25 mouse cellular contexts compared by ENCODE assay signal in genomic region chr1:72216761-72217160, GRCm38 (mm10). TPM values are rescaled to one million over a fixed set of nuclear protein-coding genes. Genes with fewer than 3 reads are reported as not detected.
A peak's percentile ranks its signal among the peaks of the same experiment; 100 is the strongest.
DNase-seq lines count a peak whose midpoint lies in the region; ATAC-seq and TF ChIP-seq lines count a peak whose summit lies in the region.
"Had no signal": no experiment of that assay in that cellular context is flagged by ENCODE, and none has a peak within 500 bp of the region (broad histone marks: within the 10 kb centered on the region; RNA-seq: fewer than 3 reads in every experiment).

No protein-coding gene starts in this region.

- no peak for TF ChIP-seq CTCF in gastrocnemius, adult 2 months (IDR thresholded peaks at IDR 0.05)
- TF ChIP-seq CTCF in ES-Bruce4 (IDR thresholded peaks at IDR 0.05; ENCODE audit: low read depth, low read length): no peak

- 91% methylated on average over 7 of the region's 7 CpGs for WGBS in forebrain, embryonic 12.5 days

- no peaks in the 10 kb centered on the region for H3K27me3 ChIP-seq in ES-Bruce4 (ENCODE audit: control insufficient read depth, insufficient read depth, low read length, poor library complexity, severe bottlenecking)
- no peaks in the 10 kb centered on the region; the same call in 1 of the 2 replicates for H3K27me3 ChIP-seq in forebrain, embryonic 12.5 days
- H3K27me3 ChIP-seq: embryonic facial prominence, embryonic 13.5 days; embryonic facial prominence, embryonic 15.5 days; forebrain, embryonic 13.5 days; forebrain, embryonic 15.5 days had no signal

- H3K9me3 ChIP-seq in ES-Bruce4 (replicated peaks; ENCODE audit: control insufficient read depth, insufficient read depth, low read length, poor library complexity, severe bottlenecking): no peaks in the 10 kb centered on the region
- H3K9me3 ChIP-seq in ES-E14 (ENCODE audit: control insufficient read depth, insufficient read depth, low read depth, low read length): no peaks in the 10 kb centered on the region
- H3K9me3 ChIP-seq in forebrain, embryonic 12.5 days: no peaks in the 10 kb centered on the region
- H3K9me3 ChIP-seq: embryonic facial prominence, embryonic 13.5 days; embryonic facial prominence, embryonic 15.5 days; forebrain, embryonic 10.5 days; forebrain, embryonic 13.5 days; forebrain, embryonic 15.5 days had no signal

- H3K4me3 ChIP-seq in gastrocnemius, adult 2 months: no peak overlapping the region
- H3K4me3 ChIP-seq in ES-Bruce4 (ENCODE audit: low read depth, low read length): peak overlapping the region; percentile 100
- H3K4me3 ChIP-seq in ES-E14 (ENCODE audit: insufficient read depth in 1 of 2, low read depth in 1 of 2, low read length in 2 of 2, poor library complexity in 1 of 2, severe bottlenecking in 1 of 2): peak overlapping the region; percentile 74 to 91
- no peak overlapping the region for H3K4me3 ChIP-seq in forebrain, embryonic 12.5 days (replicated peaks)
- H3K4me3 ChIP-seq: embryonic facial prominence, embryonic 13.5 days; embryonic facial prominence, embryonic 15.5 days; erythroblast, embryonic 14.5 days; forebrain, embryonic 10.5 days; forebrain, embryonic 13.5 days; forebrain, embryonic 15.5 days had no signal

- no peak overlapping the region for H3K4me2 ChIP-seq in forebrain, embryonic 12.5 days
- H3K4me2 ChIP-seq: embryonic facial prominence, embryonic 13.5 days; embryonic facial prominence, embryonic 15.5 days; forebrain, embryonic 13.5 days; forebrain, embryonic 15.5 days had no signal

- intact Hi-C loops in gastrocnemius, adult 2 months (cut with DNase I): loop anchor here (5.0 kb wide), 1 partner anchor 44 kb away; no protein-coding TSS in a partner anchor

- no peak overlapping the region for H3K27ac ChIP-seq in gastrocnemius, adult 2 months
- H3K27ac ChIP-seq in ES-Bruce4 (ENCODE audit: insufficient read depth, low read length) (peak overlapping the region; percentile 76), ES-E14 (ENCODE audit: insufficient read depth, low read depth, low read length, poor library complexity, severe bottlenecking) (peak overlapping the region; percentile 65; the same call in 1 of the 2 replicates)
- no peak overlapping the region for H3K27ac ChIP-seq in forebrain, embryonic 12.5 days
- H3K27ac ChIP-seq: embryonic facial prominence, embryonic 13.5 days; embryonic facial prominence, embryonic 15.5 days; forebrain, embryonic 10.5 days; forebrain, embryonic 13.5 days; forebrain, embryonic 15.5 days had no signal

- peaks cover 6% of the 10 kb centered on the region for H3K4me1 ChIP-seq in ES-Bruce4 (ENCODE audit: control insufficient read depth, insufficient read depth, low read length)
- peaks cover 11 to 23% of the 10 kb centered on the region in 2 experiments for H3K4me1 ChIP-seq in ES-E14 (ENCODE audit: control insufficient read depth in 2 of 2, insufficient read depth in 2 of 2, low read length in 2 of 2, poor library complexity in 1 of 2)
- H3K4me1 ChIP-seq in forebrain, embryonic 12.5 days: peaks cover 3% of the 10 kb centered on the region; the same call in 1 of the 2 replicates

- ATAC-seq in forebrain, embryonic 12.5 days (ENCODE audit: low FRiP score): no peak
- ATAC-seq: forebrain, embryonic 13.5 days; forebrain, embryonic 15.5 days; forebrain, postnatal 0 days had no signal

- H3K9ac ChIP-seq in ES-Bruce4 (ENCODE audit: low read depth, poor library complexity, severe bottlenecking) (peak overlapping the region; percentile 81), ES-E14 (ENCODE audit: insufficient read depth, low read depth, low read length, poor library complexity, severe bottlenecking) (peak overlapping the region; percentile 81)
- no peak overlapping the region for H3K9ac ChIP-seq in forebrain, embryonic 12.5 days
- H3K9ac ChIP-seq: embryonic facial prominence, embryonic 13.5 days; embryonic facial prominence, embryonic 15.5 days; forebrain, embryonic 13.5 days; forebrain, embryonic 15.5 days; forebrain, postnatal 0 days had no signal

- H3K36me3 ChIP-seq in ES-Bruce4 (ENCODE audit: control insufficient read depth, insufficient read depth, low read length, poor library complexity, severe bottlenecking) (no peaks in the 10 kb centered on the region), ES-E14 (ENCODE audit: control insufficient read depth, insufficient read depth, low read length, poor library complexity, severe bottlenecking) (no peaks in the 10 kb centered on the region)
- no peaks in the 10 kb centered on the region for H3K36me3 ChIP-seq in forebrain, embryonic 12.5 days (replicated peaks)
- H3K36me3 ChIP-seq: embryonic facial prominence, embryonic 13.5 days; embryonic facial prominence, embryonic 15.5 days; forebrain, embryonic 10.5 days; forebrain, embryonic 15.5 days had no signal

- TF ChIP-seq POLR2A in ES-Bruce4 (IDR thresholded peaks at IDR 0.05; ENCODE audit: insufficient read depth, low read length): peak; percentile 76

- in situ Hi-C loops in ES-E14 (cut with MboI; ENCODE audit: low sequenced_read_pairs in 2 of 2, unreplicated experiment in 2 of 2): no loop called here

- no peak for TF ChIP-seq EP300 in ES-Bruce4 (IDR thresholded peaks at IDR 0.05; ENCODE audit: insufficient read depth, low read depth, low read length)

- peak; percentile 4 for DNase-seq in gastrocnemius, adult 2 months
- no peak for DNase-seq in gastrocnemius, adult 18-20 months (ENCODE audit: low spot score)
- DNase-seq in ES-E14 (ENCODE audit: low read depth, low spot score): no peak
- peak; percentile 72 for DNase-seq in ZHBTc4 (ENCODE audit: low read depth, low spot score)
- no peak for DNase-seq in cerebellum, adult 9-11 months
- DNase-seq in lung, postnatal 10 days: no peak
- DNase-seq: adrenal gland, adult 2 months; adrenal gland, postnatal 10 days; adrenal gland, postnatal 25 days; cerebellum, adult 11 months; cerebellum, adult 18-20 months; cerebellum, adult 8-10 months; cerebellum, postnatal 14 days; cerebellum, postnatal 36 days; embryo, embryonic 11 days; forebrain, postnatal 0 days had no signal

TF ChIP-seq in ES-E14, 5 proteins besides CTCF, POLR2A, EP300 and RAD21:
- TF ChIP-seq ZNF384 (IDR thresholded peaks at IDR 0.05; ENCODE audit: low read depth, low read length) (no peak), MAFK (IDR thresholded peaks at IDR 0.05; ENCODE audit: insufficient read depth, low read depth, low read length) (no peak), HCFC1 (IDR thresholded peaks at IDR 0.05; ENCODE audit: borderline replicate concordance, insufficient read depth, low read length) (no peak), CHD2 (IDR thresholded peaks at IDR 0.05; ENCODE audit: low read depth, low read length) (no peak), ZC3H11A (IDR thresholded peaks at IDR 0.05; ENCODE audit: borderline replicate concordance, low read depth, low read length) (no peak)

RNA-seq across cellular contexts. Expression of gene Mreg, which starts 4.7 kb away (rescaled TPM):
- total RNA-seq in gastrocnemius, adult 2 months (2021): 10 to 100 TPM; 37.7 to 60.5 TPM
- 10 to 100 TPM; 49.9 to 54.3 TPM for total RNA-seq in gastrocnemius, adult 18-20 months (2021)
- polyA plus RNA-seq in ES-Bruce4 (2011; ENCODE audit: insufficient read depth, insufficient read length, low read depth, missing spikeins): 90.7 and 95.8 TPM in 2 replicates
- total RNA-seq in ES-E14 (2012; rRNA removed): 92.1 and 94.8 TPM in 2 replicates
- polyA plus RNA-seq in forebrain, embryonic 12.5 days (2016; fragmentation: Nextera tagmentation; extraction: Ambion mirVana): 2.0 and 3.0 TPM in 2 replicates
- total RNA-seq: MEL had no signal

Comparison
In these comparisons a context has a peak if more than half of its experiments do, and no peak if none do; other contexts are left out.
1. DNase-seq: peak in gastrocnemius, adult 2 months (single experiment) and ZHBTc4 (single experiment); none in gastrocnemius, adult 18-20 months (single experiment), ES-E14 (single experiment), cerebellum, adult 9-11 months (single experiment) and lung, postnatal 10 days (single experiment).
2. H3K27ac ChIP-seq: peak in ES-Bruce4 (single experiment) and ES-E14 (single experiment); none in gastrocnemius, adult 2 months (single experiment) and forebrain, embryonic 12.5 days (single experiment).
3. H3K4me3 ChIP-seq: peak in ES-Bruce4 (single experiment) and ES-E14 (2 of 2); none in gastrocnemius, adult 2 months (single experiment) and forebrain, embryonic 12.5 days (single experiment).